Mouse (Mus musculus) heart, embryonic 11.5 days (tissue): ENCODE results near the gene Pus1. TPM values are rescaled to one million over a fixed set of nuclear protein-coding genes. Genes with fewer than 3 reads are reported as not detected.
A peak's percentile ranks its signal among the peaks of the same experiment; 100 is the strongest.

Source experiments
- ATAC-seq: fragments of 200-750 bp; cut with Nextera tagmentation; replicated peaks from 2 replicates; pipeline ENCODE4 v1.8.0; 2017; ENCODE audit warnings: moderate library complexity; ENCODE audit not compliant: insufficient number of reproducible peaks, low FRiP score, low TSS enrichment
- H3K27ac ChIP-seq: fragments of 300-500 bp; sonication (generic); 2 replicates; pipeline ENCODE4 v1.5.1; 2014; ENCODE audit warnings: mild to moderate bottlenecking, low read depth, low read length
- H3K27me3 ChIP-seq: fragments of 300-500 bp; sonication (generic); 2 replicates; pipeline ENCODE4 v1.6.1; 2014; ENCODE audit warnings: mild to moderate bottlenecking, low read length, mixed read lengths; ENCODE audit not compliant: control insufficient read depth, insufficient read depth
- H3K36me3 ChIP-seq: fragments of 300-500 bp; sonication (generic); 2 replicates; pipeline ENCODE4 v1.6.1; 2014; ENCODE audit warnings: mild to moderate bottlenecking, low read length, moderate library complexity, mixed read lengths; ENCODE audit not compliant: control insufficient read depth, insufficient read depth
- H3K4me1 ChIP-seq: fragments of 300-500 bp; sonication (generic); 2 replicates; pipeline ENCODE4 v1.6.1; 2014; ENCODE audit warnings: low read length; ENCODE audit not compliant: control insufficient read depth, insufficient read depth
- H3K4me2 ChIP-seq: fragments of 300-500 bp; sonication (generic); 2 replicates; pipeline ENCODE4 v1.6.1; 2014; ENCODE audit warnings: mild to moderate bottlenecking, moderate library complexity
- H3K4me3 ChIP-seq: fragments of 300-500 bp; sonication (generic); 2 replicates; pipeline ENCODE4 v1.5.1; 2014; ENCODE audit warnings: low read depth, low read length
- H3K9ac ChIP-seq: fragments of 300-500 bp; sonication (generic); 2 replicates; pipeline ENCODE4 v1.6.1; 2014; ENCODE audit warnings: mild to moderate bottlenecking, low read depth, low read length, moderate library complexity
- H3K9me3 ChIP-seq: fragments of 300-500 bp; sonication (generic); replicated peaks from 2 replicates; pipeline ENCODE4 v1.6.1; 2016; ENCODE audit warnings: low read length; ENCODE audit not compliant: control insufficient read depth
- WGBS: fragments of 180-500 bp; shearing (Covaris S2); extraction: QIAGEN DNeasy Blood & Tissue Kit; methylation state at CpG from one replicate; pipeline ENCODE4 v1.1.7; 2014; ENCODE audit not compliant: insufficient replicate concordance; 5-methylcytosine and 5-hydroxymethylcytosine counted together
- polyA plus RNA-seq: library from polyadenylated mRNA; unstranded; fragments of >200 nt; fragmentation: Nextera tagmentation; extraction: Ambion mirVana; gene quantifications from 2 replicates; pipeline ENCODE4 v1.2.1, GENCODE M21; 2014

Gene Pus1
- polyA plus RNA-seq, 1 experiment from 2014 or later, result 19.6 TPM

DNA sequence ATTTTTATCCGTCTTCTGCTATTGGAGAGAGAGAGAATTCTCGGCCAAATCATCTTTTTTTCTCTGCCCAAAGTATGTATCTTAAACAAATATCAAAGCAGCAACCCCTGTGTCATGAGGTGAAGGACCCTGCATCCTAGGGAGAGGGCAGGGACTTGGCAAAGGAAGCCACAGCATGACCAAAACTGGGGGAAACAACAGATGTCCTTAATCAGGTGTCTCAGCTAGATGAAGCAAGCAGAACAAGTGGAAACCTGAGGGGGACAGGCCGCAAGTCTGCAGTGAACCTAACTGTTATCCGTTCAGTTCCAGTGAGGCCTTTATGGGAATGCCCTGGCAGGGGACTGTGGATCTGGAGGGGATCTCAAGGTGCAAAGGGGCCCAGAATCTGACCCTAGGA is 27.0 kb upstream of the Pus1 start:
- Histone ChIP-seq H3K9me3 (no peaks in the 10 kb centered on the region), H3K4me3 (peak overlapping the region; percentile 93), H3K4me1 (peaks cover 25% of the 10 kb centered on the region), H3K4me2 (peak overlapping the region; percentile 98), H3K36me3 (no peaks in the 10 kb centered on the region; the same call in 1 of the 2 replicates), H3K27ac (peak overlapping the region; percentile 54; the same call in 1 of the 2 replicates), H3K9ac (peak overlapping the region; percentile 83), H3K27me3 (no peaks in the 10 kb centered on the region)
- ATAC-seq, result no peak
- WGBS, result 82% methylated on average over 4 of the region's 4 CpGs

GRCm38 (mm10) chr5:110806676-110807075 is 26.2 kb upstream of the Pus1 start:
- Histone ChIP-seq H3K4me3 (no peak overlapping the region), H3K4me1 (peaks cover 25% of the 10 kb centered on the region), H3K9me3 (no peaks in the 10 kb centered on the region), H3K27ac (no peak overlapping the region), H3K9ac (no peak overlapping the region), H3K4me2 (no peak overlapping the region), H3K36me3 (no peaks in the 10 kb centered on the region; the same call in 1 of the 2 replicates), H3K27me3 (no peaks in the 10 kb centered on the region)
- 89% methylated on average over 1 of the region's 1 CpGs for WGBS
- ATAC-seq, result no peak

GRCm38 (mm10) chr5:110806154-110806553 is 25.7 kb upstream of the Pus1 start:
- no peak for ATAC-seq
- Histone ChIP-seq H3K4me2 (no peak overlapping the region), H3K9me3 (no peaks in the 10 kb centered on the region), H3K36me3 (no peaks in the 10 kb centered on the region; the same call in 1 of the 2 replicates), H3K27ac (no peak overlapping the region), H3K9ac (no peak overlapping the region), H3K4me1 (peaks cover 25% of the 10 kb centered on the region), H3K27me3 (no peaks in the 10 kb centered on the region), H3K4me3 (no peak overlapping the region)
- 90% methylated on average over 4 of the region's 4 CpGs for WGBS

DNA sequence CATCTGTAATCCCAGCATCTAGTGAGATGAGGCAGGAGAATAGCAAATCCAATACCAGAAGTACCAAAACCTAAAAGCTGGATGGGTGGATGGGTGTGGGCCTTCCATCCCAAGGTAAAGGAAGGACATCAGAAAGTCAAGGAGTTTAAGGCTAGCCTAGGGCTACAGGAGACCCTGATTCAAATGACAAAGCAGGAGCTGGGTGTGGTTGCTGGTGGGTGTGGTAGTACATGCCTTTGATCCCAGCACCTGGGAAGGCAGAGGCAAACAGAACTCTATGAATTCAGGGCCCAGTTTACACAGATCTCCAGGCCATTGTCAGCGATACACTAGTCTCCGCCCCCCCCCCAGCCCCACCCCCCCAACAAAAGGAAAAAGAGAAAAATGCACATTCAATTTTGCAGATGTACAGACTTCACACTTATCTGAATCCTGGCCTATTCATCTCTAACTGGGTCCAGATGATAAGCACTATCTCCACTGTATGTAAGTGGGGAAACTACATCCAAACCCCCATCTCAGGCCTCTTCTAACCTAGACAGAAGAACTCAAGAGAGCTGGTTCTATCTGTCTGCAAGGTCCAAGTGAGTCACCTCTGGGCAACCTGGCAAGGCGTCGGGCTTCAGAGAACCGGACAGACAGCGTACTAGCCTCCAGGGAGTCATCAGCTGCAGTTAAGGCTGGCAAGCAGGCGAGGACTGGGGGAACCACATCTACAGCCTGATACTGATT is 23.7 kb upstream of the Pus1 start:
- H3K4me2 ChIP-seq, result no peak overlapping the region
- H3K9ac ChIP-seq, result no peak overlapping the region
- peaks cover 1% of the 10 kb centered on the region; the same call in 1 of the 2 replicates for H3K36me3 ChIP-seq
- no peaks in the 10 kb centered on the region for H3K9me3 ChIP-seq
- no peak overlapping the region for H3K27ac ChIP-seq
- H3K4me1 ChIP-seq, result peaks cover 25% of the 10 kb centered on the region
- WGBS, result 89% methylated on average over 7 of the region's 7 CpGs
- ATAC-seq, result no peak
- no peaks in the 10 kb centered on the region for H3K27me3 ChIP-seq
- H3K4me3 ChIP-seq, result no peak overlapping the region

DNA sequence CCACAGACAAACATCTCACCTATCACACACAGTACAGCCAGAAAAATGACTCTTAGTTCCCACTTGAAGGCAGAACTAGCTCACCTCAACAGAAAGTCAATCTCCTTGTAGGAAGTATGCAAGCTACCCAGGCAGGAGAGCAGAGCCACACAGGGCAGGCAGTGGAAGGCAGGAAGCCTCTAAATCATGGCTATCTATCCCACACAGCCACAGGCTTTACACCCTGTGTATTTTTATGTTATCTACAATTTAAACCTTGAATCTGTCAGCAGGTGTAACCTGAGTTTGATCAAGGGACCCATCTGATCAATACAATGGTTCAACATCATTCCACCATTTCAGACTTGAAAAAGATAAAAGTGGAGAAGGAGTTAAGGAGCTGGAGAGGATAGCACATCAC is 22.4 kb upstream of the Pus1 start:
- no peak for ATAC-seq
- H3K9ac ChIP-seq, result no peak overlapping the region
- H3K4me2 ChIP-seq, result no peak overlapping the region
- no peak overlapping the region for H3K27ac ChIP-seq
- H3K4me3 ChIP-seq, result no peak overlapping the region
- H3K27me3 ChIP-seq, result no peaks in the 10 kb centered on the region
- H3K4me1 ChIP-seq, result peaks cover 12% of the 10 kb centered on the region
- no peaks in the 10 kb centered on the region for H3K9me3 ChIP-seq
- peaks cover 9% of the 10 kb centered on the region for H3K36me3 ChIP-seq

DNA sequence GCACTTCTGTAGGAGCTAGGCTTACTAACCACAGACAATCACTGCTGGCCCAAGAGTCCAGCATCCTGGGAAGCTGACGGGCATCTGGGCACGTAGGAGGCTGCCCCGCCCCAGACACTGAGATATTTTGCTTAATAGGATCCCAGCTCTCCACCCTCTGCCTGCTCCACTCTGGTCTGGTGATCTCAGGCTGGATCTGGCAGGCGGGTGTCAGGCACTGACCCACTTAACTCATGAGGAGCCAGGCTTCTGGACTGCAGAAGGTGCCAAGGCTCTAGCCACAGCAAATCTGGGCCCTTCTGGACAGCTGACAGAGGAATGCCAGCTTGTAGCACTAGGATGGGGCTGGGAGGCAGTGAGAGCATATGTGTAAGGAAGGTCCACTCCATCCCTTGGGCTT is 21.7 kb upstream of the Pus1 start:
- Histone ChIP-seq H3K4me2 (no peak overlapping the region), H3K27ac (no peak overlapping the region), H3K36me3 (peaks cover 12% of the 10 kb centered on the region), H3K4me1 (peaks cover 7% of the 10 kb centered on the region; the same call in 1 of the 2 replicates), H3K9me3 (no peaks in the 10 kb centered on the region), H3K27me3 (no peaks in the 10 kb centered on the region), H3K9ac (no peak overlapping the region), H3K4me3 (no peak overlapping the region)
- ATAC-seq, result no peak
- WGBS, result 78% methylated on average over 4 of the region's 4 CpGs

DNA sequence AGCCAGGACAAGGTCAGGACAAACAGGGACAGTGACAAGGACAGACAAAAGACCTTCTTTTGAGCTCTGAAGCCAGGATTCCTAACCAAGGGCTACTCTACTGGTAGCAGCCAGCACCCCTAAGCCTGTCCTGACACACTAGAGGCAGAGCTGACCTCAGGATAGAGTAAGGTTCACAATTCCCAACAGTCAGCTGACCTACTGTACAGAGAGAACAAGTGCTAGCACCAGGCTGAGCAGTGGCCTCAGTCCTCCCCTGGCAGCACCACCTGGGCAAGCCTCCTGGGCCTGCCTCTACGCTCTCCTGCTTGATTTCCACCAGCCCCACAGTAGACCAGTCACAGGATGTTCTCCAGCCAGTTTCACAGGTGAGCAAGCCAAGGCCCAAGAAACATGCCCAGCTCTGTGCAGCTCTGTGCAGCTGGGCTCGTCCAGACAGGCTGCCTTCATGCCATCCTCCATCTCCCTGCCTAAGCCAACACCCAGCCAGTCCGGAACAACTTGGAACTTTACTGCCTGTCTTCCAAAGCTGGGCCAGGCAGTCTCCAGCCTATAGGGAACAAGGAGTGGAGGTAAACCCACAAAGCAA is 20.7 kb upstream of the Pus1 start:
- no peaks in the 10 kb centered on the region for H3K9me3 ChIP-seq
- no peak overlapping the region for H3K4me2 ChIP-seq
- 84% methylated on average over 3 of the region's 3 CpGs for WGBS
- H3K4me1 ChIP-seq, result 0 out of 2 replicates have a peak, but pooled peaks cover 3% of the 10 kb centered on the region
- H3K27me3 ChIP-seq, result no peaks in the 10 kb centered on the region
- H3K9ac ChIP-seq, result no peak overlapping the region
- peaks cover 18% of the 10 kb centered on the region for H3K36me3 ChIP-seq
- no peak for ATAC-seq
- no peak overlapping the region for H3K4me3 ChIP-seq
- no peak overlapping the region for H3K27ac ChIP-seq

DNA sequence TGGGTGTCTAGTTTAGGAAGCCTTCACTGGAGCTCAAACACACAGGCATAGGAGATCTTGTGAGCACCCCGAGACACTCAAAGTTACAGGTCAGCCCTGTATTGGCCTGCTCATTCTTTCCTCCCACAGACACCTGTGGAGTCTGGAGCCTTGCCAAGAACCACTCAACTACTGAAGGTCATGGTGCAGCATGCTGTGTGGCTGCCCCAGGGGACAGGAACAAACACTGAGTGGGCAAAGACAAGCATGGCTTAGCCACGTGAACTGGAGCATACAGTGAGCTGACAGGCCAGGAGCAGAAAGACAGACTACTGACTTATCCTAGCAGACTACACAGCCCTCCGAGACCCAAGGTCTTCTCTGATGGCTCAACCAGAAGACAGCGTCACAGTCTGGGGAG is 17.2 kb upstream of the Pus1 start:
- no peaks in the 10 kb centered on the region for H3K9me3 ChIP-seq
- no peaks in the 10 kb centered on the region for H3K4me1 ChIP-seq
- H3K27ac ChIP-seq, result no peak overlapping the region
- no peak overlapping the region for H3K4me2 ChIP-seq
- no peak overlapping the region for H3K9ac ChIP-seq
- ATAC-seq, result no peak
- peaks cover 46% of the 10 kb centered on the region for H3K36me3 ChIP-seq
- 68% methylated on average over 4 of the region's 4 CpGs for WGBS
- H3K4me3 ChIP-seq, result no peak overlapping the region
- H3K27me3 ChIP-seq, result no peaks in the 10 kb centered on the region

DNA sequence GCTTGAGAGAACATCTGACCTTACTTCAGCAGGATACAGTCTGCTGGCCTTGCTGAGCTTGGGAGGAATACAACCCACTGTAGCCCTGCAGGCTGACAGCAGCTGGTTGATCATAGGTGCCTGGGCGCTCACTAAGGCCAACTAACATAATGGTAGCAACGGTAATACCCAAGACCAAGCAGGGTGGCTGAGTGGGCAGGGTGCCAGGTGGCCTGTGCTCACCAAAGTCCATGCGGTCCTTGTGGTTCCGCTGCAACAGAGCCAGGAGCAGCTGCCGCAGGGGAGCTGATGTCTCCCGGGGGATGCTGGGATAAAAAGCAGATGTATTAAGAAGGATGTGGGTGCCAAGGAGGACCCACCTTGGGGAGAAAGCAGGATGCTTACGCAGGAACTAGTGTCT is 13.9 kb upstream of the Pus1 start:
- no peak overlapping the region for H3K4me3 ChIP-seq
- no peak for ATAC-seq
- no peaks in the 10 kb centered on the region for H3K9me3 ChIP-seq
- H3K4me1 ChIP-seq, result no peaks in the 10 kb centered on the region
- H3K36me3 ChIP-seq, result peaks cover 72% of the 10 kb centered on the region
- WGBS, result 94% methylated on average over 7 of the region's 7 CpGs
- no peak overlapping the region for H3K4me2 ChIP-seq
- H3K27me3 ChIP-seq, result no peaks in the 10 kb centered on the region
- no peak overlapping the region for H3K9ac ChIP-seq
- no peak overlapping the region for H3K27ac ChIP-seq
